Mouse (Mus musculus): ENCODE measurements at regions not wholly inside any gene's neighbourhood (a gene's known extent, or its start where the extent isn't known, plus 50 kb on each side); places are given as distances from the start of the nearest gene placed in this dataset.

- no peaks in the 10 kb centered on the region for H3K9me3 ChIP-seq (ENCODE audit: low read length)
- ATAC-seq (ENCODE audit: low FRiP score) = no peak
These were observed 371.3 kb upstream of the Fsip2 start for GRCm38 (mm10) chr2:82572099-82572498.

GRCm38 (mm10) chr2:82573841-82574240 is 369.6 kb upstream of the Fsip2 start:
- ATAC-seq (ENCODE audit: low FRiP score) (no peak), DNase-seq (ENCODE audit: low spot score) (no peak)
- whole genome bisulfite sequencing = 17% methylated on average over 1 of the region's 1 CpGs
- Histone ChIP-seq H3K9ac (replicated peaks; ENCODE audit: low read length, poor library complexity, severe bottlenecking) (no peak overlapping the region), H3K4me3 (ENCODE audit: low read depth, low read length) (no peak overlapping the region), H3K4me1 (ENCODE audit: insufficient read depth, low read length) (no peaks in the 10 kb centered on the region), H3K4me2 (ENCODE audit: low read depth, low read length, poor library complexity, severe bottlenecking) (no peak overlapping the region), H3K27ac (ENCODE audit: low read depth, low read length) (no peak overlapping the region), H3K9me3 (ENCODE audit: low read length) (no peaks in the 10 kb centered on the region), H3K36me3 (ENCODE audit: insufficient read depth, low read length) (no peaks in the 10 kb centered on the region), H3K27me3 (ENCODE audit: insufficient read depth, low read length) (no peaks in the 10 kb centered on the region)
- TF ChIP-seq CTCF (IDR thresholded peaks at IDR 0.05) = no peak

More at GRCm38 (mm10) chr2:82572099-82572498, 371.3 kb upstream of the Fsip2 start:
- Histone ChIP-seq H3K27me3 (ENCODE audit: insufficient read depth, low read length) (no peaks in the 10 kb centered on the region), H3K9ac (replicated peaks; ENCODE audit: low read length, poor library complexity, severe bottlenecking) (no peak overlapping the region), H3K4me2 (ENCODE audit: low read depth, low read length, poor library complexity, severe bottlenecking) (no peak overlapping the region), H3K36me3 (ENCODE audit: insufficient read depth, low read length) (no peaks in the 10 kb centered on the region), H3K4me1 (ENCODE audit: insufficient read depth, low read length) (no peaks in the 10 kb centered on the region), H3K4me3 (ENCODE audit: low read depth, low read length) (no peak overlapping the region), H3K27ac (ENCODE audit: low read depth, low read length) (no peak overlapping the region)
- 83% methylated on average over 2 of the region's 2 CpGs for WGBS
- DNase-seq (ENCODE audit: low spot score) = peak; percentile 29
- no peak for TF ChIP-seq CTCF (IDR thresholded peaks at IDR 0.05)

GRCm38 (mm10) chr2:82579665-82580064 is 363.8 kb upstream of the Fsip2 start:
- Histone ChIP-seq H3K36me3 (ENCODE audit: insufficient read depth, low read length) (no peaks in the 10 kb centered on the region), H3K27me3 (ENCODE audit: insufficient read depth, low read length) (no peaks in the 10 kb centered on the region), H3K4me3 (ENCODE audit: low read depth, low read length) (no peak overlapping the region), H3K4me1 (ENCODE audit: insufficient read depth, low read length) (no peaks in the 10 kb centered on the region), H3K27ac (ENCODE audit: low read depth, low read length) (no peak overlapping the region), H3K9ac (replicated peaks; ENCODE audit: low read length, poor library complexity, severe bottlenecking) (no peak overlapping the region), H3K9me3 (ENCODE audit: low read length) (no peaks in the 10 kb centered on the region), H3K4me2 (ENCODE audit: low read depth, low read length, poor library complexity, severe bottlenecking) (no peak overlapping the region)
- no peak for TF ChIP-seq CTCF (IDR thresholded peaks at IDR 0.05)
- WGBS = 76% methylated on average over 1 of the region's 1 CpGs
- ATAC-seq (ENCODE audit: low FRiP score) (no peak), DNase-seq (ENCODE audit: low spot score) (no peak)

- Histone ChIP-seq H3K9ac (replicated peaks; ENCODE audit: low read length, poor library complexity, severe bottlenecking) (no peak overlapping the region), H3K4me1 (ENCODE audit: insufficient read depth, low read length) (no peaks in the 10 kb centered on the region), H3K27ac (ENCODE audit: low read depth, low read length) (no peak overlapping the region), H3K36me3 (ENCODE audit: insufficient read depth, low read length) (no peaks in the 10 kb centered on the region), H3K4me3 (ENCODE audit: low read depth, low read length) (no peak overlapping the region), H3K27me3 (ENCODE audit: insufficient read depth, low read length) (no peaks in the 10 kb centered on the region), H3K9me3 (ENCODE audit: low read length) (no peaks in the 10 kb centered on the region), H3K4me2 (ENCODE audit: low read depth, low read length, poor library complexity, severe bottlenecking) (no peak overlapping the region)
- WGBS = 17% methylated on average over 3 of the region's 3 CpGs
- no peak for ATAC-seq (ENCODE audit: low FRiP score)
- peak; percentile 53 for DNase-seq (ENCODE audit: low spot score)
- TF ChIP-seq CTCF (IDR thresholded peaks at IDR 0.05) = no peak
These were observed 327.2 kb upstream of the Fsip2 start for GRCm38 (mm10) chr2:82616185-82616584.

GRCm38 (mm10) chr2:82620553-82620952 is 322.9 kb upstream of the Fsip2 start:
- Histone ChIP-seq H3K9ac (replicated peaks; ENCODE audit: low read length, poor library complexity, severe bottlenecking) (no peak overlapping the region), H3K4me1 (ENCODE audit: insufficient read depth, low read length) (no peaks in the 10 kb centered on the region), H3K27ac (ENCODE audit: low read depth, low read length) (no peak overlapping the region), H3K27me3 (ENCODE audit: insufficient read depth, low read length) (no peaks in the 10 kb centered on the region), H3K9me3 (ENCODE audit: low read length) (no peaks in the 10 kb centered on the region), H3K4me2 (ENCODE audit: low read depth, low read length, poor library complexity, severe bottlenecking) (no peak overlapping the region), H3K36me3 (ENCODE audit: insufficient read depth, low read length) (no peaks in the 10 kb centered on the region), H3K4me3 (ENCODE audit: low read depth, low read length) (no peak overlapping the region)
- TF ChIP-seq CTCF (IDR thresholded peaks at IDR 0.05) = no peak
- 43% methylated on average over 1 of the region's 1 CpGs for WGBS
- no peak for DNase-seq (ENCODE audit: low spot score)
- no peak for ATAC-seq (ENCODE audit: low FRiP score)

- Histone ChIP-seq H3K4me1 (ENCODE audit: insufficient read depth, low read length) (no peaks in the 10 kb centered on the region), H3K36me3 (ENCODE audit: insufficient read depth, low read length) (no peaks in the 10 kb centered on the region), H3K27me3 (ENCODE audit: insufficient read depth, low read length) (no peaks in the 10 kb centered on the region), H3K27ac (ENCODE audit: low read depth, low read length) (no peak overlapping the region), H3K4me3 (ENCODE audit: low read depth, low read length) (no peak overlapping the region), H3K4me2 (ENCODE audit: low read depth, low read length, poor library complexity, severe bottlenecking) (no peak overlapping the region), H3K9ac (replicated peaks; ENCODE audit: low read length, poor library complexity, severe bottlenecking) (no peak overlapping the region), H3K9me3 (ENCODE audit: low read length) (no peaks in the 10 kb centered on the region)
- TF ChIP-seq CTCF (IDR thresholded peaks at IDR 0.05) = no peak
- WGBS = 90% methylated on average over 1 of the region's 1 CpGs
- DNase-seq (ENCODE audit: low spot score) (peak; percentile 14), ATAC-seq (ENCODE audit: low FRiP score) (no peak; the same call in 1 of the 2 replicates)
These were observed 299.0 kb upstream of the Fsip2 start for GRCm38 (mm10) chr2:82644428-82644827.
